Comparison of ENCODE assay signal across 10 mouse cellular contexts in genomic region chr17:32403417-32403816, GRCm38 (mm10). TPM values are rescaled to one million over a fixed set of nuclear protein-coding genes. Genes with fewer than 3 reads are reported as not detected.
DNase-seq lines count a peak whose midpoint lies in the region; ATAC-seq lines count a peak whose summit lies in the region.
"Had no signal": no experiment of that assay in that cellular context is flagged by ENCODE, and none has a peak within 500 bp of the region (broad histone marks: within the 10 kb centered on the region; RNA-seq: fewer than 3 reads in every experiment).

Gene Rasal3, minus strand, starts transcription at chr17:32403583.

- no peaks in the 10 kb centered on the region for H3K4me1 ChIP-seq in heart, embryonic 16.5 days (ENCODE audit: control insufficient read depth, insufficient read depth, low read length)
- peaks cover 31% of the 10 kb centered on the region for H3K4me1 ChIP-seq in liver, embryonic 12.5 days
- H3K4me1 ChIP-seq: neural tube, embryonic 13.5 days had no signal

- no peaks in the 10 kb centered on the region for H3K36me3 ChIP-seq in heart, embryonic 16.5 days (ENCODE audit: control insufficient read depth, insufficient read depth)
- H3K36me3 ChIP-seq in liver, embryonic 12.5 days, result no peaks in the 10 kb centered on the region
- H3K36me3 ChIP-seq: neural tube, embryonic 13.5 days had no signal

- intact Hi-C loops in left cerebral cortex, postnatal 36 days (cut with DNase I), result no loop called here

- 0 out of 2 replicates have a peak within 1 kb of the TSS, but pooled peaks have one; percentile 20 for H3K27ac ChIP-seq in heart, embryonic 16.5 days (ENCODE audit: low read length)
- H3K27ac ChIP-seq in liver, embryonic 12.5 days, result 0 out of 2 replicates have a peak within 1 kb of the TSS, but pooled peaks have one; percentile 21
- H3K27ac ChIP-seq: neural tube, embryonic 13.5 days had no signal

- no peaks in the 10 kb centered on the region for H3K9me3 ChIP-seq in heart, embryonic 16.5 days (replicated peaks; ENCODE audit: control insufficient read depth, low read length)
- no peaks in the 10 kb centered on the region for H3K9me3 ChIP-seq in liver, embryonic 12.5 days (replicated peaks)
- H3K9me3 ChIP-seq: neural tube, embryonic 13.5 days had no signal

- peak; percentile 79 for ATAC-seq in heart, embryonic 16.5 days (replicated peaks; ENCODE audit: extremely low read depth, insufficient read depth, low FRiP score)
- ATAC-seq in liver, embryonic 12.5 days, result peak; percentile 54

- H3K4me3 ChIP-seq in heart, embryonic 16.5 days (ENCODE audit: low read length), result peak within 1 kb of the TSS; percentile 43
- H3K4me3 ChIP-seq in liver, embryonic 12.5 days, result peak within 1 kb of the TSS; percentile 58
- H3K4me3 ChIP-seq: neural tube, embryonic 13.5 days had no signal

- H3K9ac ChIP-seq in heart, embryonic 16.5 days (ENCODE audit: low read length), result peak within 1 kb of the TSS; percentile 30; the same call in 1 of the 2 replicates
- peak within 1 kb of the TSS; percentile 70 for H3K9ac ChIP-seq in liver, embryonic 12.5 days
- H3K9ac ChIP-seq: neural tube, embryonic 13.5 days had no signal

- H3K27me3 ChIP-seq in heart, embryonic 16.5 days (ENCODE audit: control insufficient read depth, insufficient read depth, low read length), result peaks cover 4% of the 10 kb centered on the region
- H3K27me3 ChIP-seq in liver, embryonic 12.5 days (replicated peaks), result peaks cover 12% of the 10 kb centered on the region

- H3K4me2 ChIP-seq in heart, embryonic 16.5 days (ENCODE audit: low read depth, low read length), result peak within 1 kb of the TSS; percentile 19; the same call in 1 of the 2 replicates
- H3K4me2 ChIP-seq in liver, embryonic 12.5 days, result peak within 1 kb of the TSS; percentile 78
- H3K4me2 ChIP-seq: neural tube, embryonic 13.5 days had no signal

- 62% methylated on average over 8 of the region's 8 CpGs for WGBS in heart, embryonic 16.5 days
- WGBS in liver, embryonic 12.5 days (ENCODE audit: insufficient replicate concordance), result 23% methylated on average over 8 of the region's 8 CpGs

- no peak for DNase-seq in heart, adult 18-20 months
- peak; percentile 8 for DNase-seq in R1 (ENCODE audit: low read depth, low spot score)
- peak; percentile 71 to 72 for DNase-seq in spleen, postnatal 36 days (ENCODE audit: low spot score in 2 of 2)
- no peak for DNase-seq in left cerebral cortex, postnatal 36 days (ENCODE audit: low spot score in 2 of 2)
- no peak for DNase-seq in left cerebral cortex, adult 8-10 months (ENCODE audit: low spot score in 2 of 2)
- no peak for DNase-seq in embryo, embryonic 10 days (ENCODE audit: low spot score)
- DNase-seq: heart, postnatal 4 days had no signal

RNA-seq across cellular contexts. Expression of gene Rasal3, which starts in this region (rescaled TPM):
- 5.8 and 13.9 TPM in 2 replicates for polyA plus RNA-seq in heart, embryonic 16.5 days (2015; fragmentation: Nextera tagmentation; extraction: Ambion mirVana)
- 1 to 10 TPM in 1 of 2 experiments, under 1 TPM in 1; 0.97 to 4.4 TPM for total RNA-seq in heart, adult 18-20 months (2021)
- polyA plus RNA-seq in liver, embryonic 12.5 days (2016; fragmentation: Nextera tagmentation; extraction: Ambion mirVana), result 7.2 and 8.1 TPM in 2 replicates
- 1 to 10 TPM; 2.6 to 3.4 TPM for total RNA-seq in left cerebral cortex, postnatal 36 days (2021)
- total RNA-seq in left cerebral cortex, adult 8-10 months (2022), result 10 to 100 TPM in 2 of 4 experiments, 1 to 10 TPM in 2; 3.8 to 11.5 (median 7.6) TPM

Comparison
In these comparisons a context has a peak if more than half of its experiments do, and no peak if none do; other contexts are left out.
1. DNase-seq: peak in R1 (single experiment) and spleen, postnatal 36 days (2 of 2); none in heart, adult 18-20 months (0 of 2), left cerebral cortex, postnatal 36 days (0 of 2), left cerebral cortex, adult 8-10 months (0 of 2) and embryo, embryonic 10 days (single experiment).